Mouse (Mus musculus) testis, adult 2 months (tissue): ENCODE data around the gene Pxk.

Experiments used
- CTCF ChIP-seq: fragments of 200-500 bp; IDR thresholded peaks from 2 replicates; pipeline ENCODE4 v1.5.1; 2012; ENCODE audit warnings: low read depth, mild to moderate bottlenecking, inconsistent platforms, low read length, moderate library complexity; ENCODE audit not compliant: control insufficient read depth, insufficient read depth, insufficient replicate concordance
- POLR2A ChIP-seq: fragments of 200-500 bp; IDR thresholded peaks from 2 replicates; pipeline ENCODE4 v1.6.1; 2012; ENCODE audit warnings: low read depth, mild to moderate bottlenecking, inconsistent platforms, low read length, moderate library complexity; ENCODE audit not compliant: control insufficient read depth

GRCm38 (mm10) chr14:8115772-8116171 lies 17.8 kb downstream of the Pxk start:
- TF ChIP-seq CTCF, result no peak
- TF ChIP-seq POLR2A, result no peak
